Mouse (Mus musculus): ENCODE data around the gene Capn11. TPM values are rescaled to one million over a fixed set of nuclear protein-coding genes. Genes with fewer than 3 reads are reported as not detected.

The Capn11 gene
- total RNA-seq (2015; ENCODE audit: low replicate concordance) = 0.96 and 1.0 TPM in 2 replicates
- total RNA-seq (2017; ENCODE audit: low replicate concordance) = 0.94 and 0.98 TPM in 2 replicates

DNA sequence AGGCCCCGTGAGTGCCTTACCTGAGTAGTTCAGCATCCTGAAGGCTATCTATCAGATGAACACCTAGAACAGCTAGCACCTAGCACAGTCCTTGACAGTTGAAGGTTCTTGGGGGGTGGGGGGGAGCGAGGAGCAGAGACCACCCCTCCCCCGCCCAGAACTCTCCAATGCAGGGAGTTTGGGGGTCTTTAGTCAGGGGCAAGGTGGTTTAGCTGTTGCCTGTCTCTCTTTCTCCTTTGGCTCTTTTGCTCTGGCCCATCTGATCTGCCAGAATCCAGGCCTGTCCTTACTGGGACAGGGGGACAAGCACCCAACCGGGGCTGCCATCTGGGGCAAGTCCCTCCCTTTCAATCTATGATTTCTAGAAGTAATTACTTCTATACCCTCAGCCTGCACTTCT is at the start of gene Capn11:
Gene Capn11, minus strand, starts transcription at position 101 of the 400 bp plus-strand sequence.
- no peak for ATAC-seq (replicated peaks; ENCODE audit: low FRiP score, poor library complexity, severe bottlenecking)

DNA sequence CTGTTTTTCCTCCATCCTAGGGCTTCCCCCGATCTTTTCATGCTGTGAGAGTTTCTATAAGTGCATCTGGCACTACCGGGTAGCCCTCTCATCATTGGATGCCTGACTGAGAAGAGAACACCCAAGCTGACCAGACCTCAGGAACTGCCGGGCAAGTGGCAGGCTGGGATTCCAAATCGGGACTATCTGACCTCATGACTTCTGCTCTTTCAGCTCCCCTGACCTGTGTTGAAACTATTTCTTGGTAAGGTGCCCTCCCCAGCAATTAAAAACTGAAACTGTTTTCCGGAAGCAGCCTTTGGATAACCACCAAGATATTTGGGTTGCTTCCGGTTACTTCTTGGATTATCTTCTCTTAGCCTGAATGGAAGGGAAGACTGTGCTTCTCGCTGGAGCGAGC is 49.1 kb upstream of the Capn11 start:
- no peak for ATAC-seq (replicated peaks; ENCODE audit: low FRiP score, poor library complexity, severe bottlenecking)

DNA sequence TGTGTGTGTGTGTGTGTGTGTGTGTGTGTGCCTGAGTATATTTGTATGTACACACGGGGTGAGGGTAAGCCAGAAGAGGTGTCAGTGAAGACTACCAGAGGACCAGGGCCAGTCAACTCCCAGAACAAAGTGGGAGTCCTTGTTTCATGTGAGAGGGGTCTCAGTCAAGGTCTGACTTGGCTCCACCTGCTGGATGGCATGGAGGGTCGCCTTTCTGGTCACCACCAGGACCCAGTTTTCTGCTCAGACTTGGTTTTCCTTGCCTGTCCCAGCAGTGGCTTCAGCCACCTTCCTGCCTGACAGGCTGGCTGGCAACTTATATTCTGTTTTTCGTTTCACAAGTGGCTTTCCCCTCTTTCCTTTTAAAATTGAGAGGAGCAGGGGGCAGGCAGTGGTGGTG is 48.3 kb upstream of the Capn11 start:
- ATAC-seq (replicated peaks; ENCODE audit: low FRiP score, poor library complexity, severe bottlenecking) = no peak

DNA sequence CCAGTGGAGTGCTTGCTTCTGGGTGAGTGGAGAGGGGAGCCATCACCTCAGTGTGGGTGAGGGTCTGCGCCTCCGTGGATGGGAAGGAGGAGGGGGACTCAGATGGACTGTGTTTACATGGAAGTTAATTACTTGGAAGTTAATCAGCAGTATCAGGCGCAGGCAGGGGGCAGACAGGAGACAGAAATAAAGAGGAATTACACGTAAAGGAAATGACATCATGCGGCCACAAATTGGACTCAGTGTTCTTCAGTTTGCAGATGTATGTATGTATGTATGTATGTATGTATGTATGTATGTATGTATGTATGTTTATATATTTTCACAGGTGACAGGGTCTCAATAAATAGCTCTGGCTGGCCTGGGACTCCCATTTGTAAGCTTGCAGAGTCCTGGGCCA is 47.7 kb upstream of the Capn11 start:
- no peak for ATAC-seq (replicated peaks; ENCODE audit: low FRiP score, poor library complexity, severe bottlenecking)

DNA sequence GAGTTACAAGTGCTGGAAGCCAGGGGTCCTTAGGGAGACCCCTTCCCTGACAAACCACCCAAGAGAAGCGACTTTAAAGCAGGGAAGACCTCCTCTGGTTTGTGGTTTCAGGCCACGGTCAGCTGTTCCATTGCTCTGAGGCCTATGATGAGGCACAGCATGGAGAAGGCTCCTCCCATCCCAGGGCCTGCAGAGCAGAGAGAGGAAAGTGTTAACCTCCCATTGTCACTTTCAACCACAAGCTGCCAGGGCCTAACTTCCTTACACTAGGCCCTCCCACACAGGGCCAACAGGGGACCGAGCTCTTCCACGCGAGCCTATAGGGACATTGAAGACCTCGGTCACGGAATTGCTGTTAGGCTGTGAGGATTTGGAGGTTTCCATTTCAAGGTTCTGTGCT is 44.1 kb upstream of the Capn11 start:
- ATAC-seq (replicated peaks; ENCODE audit: low FRiP score, poor library complexity, severe bottlenecking) = no peak

DNA sequence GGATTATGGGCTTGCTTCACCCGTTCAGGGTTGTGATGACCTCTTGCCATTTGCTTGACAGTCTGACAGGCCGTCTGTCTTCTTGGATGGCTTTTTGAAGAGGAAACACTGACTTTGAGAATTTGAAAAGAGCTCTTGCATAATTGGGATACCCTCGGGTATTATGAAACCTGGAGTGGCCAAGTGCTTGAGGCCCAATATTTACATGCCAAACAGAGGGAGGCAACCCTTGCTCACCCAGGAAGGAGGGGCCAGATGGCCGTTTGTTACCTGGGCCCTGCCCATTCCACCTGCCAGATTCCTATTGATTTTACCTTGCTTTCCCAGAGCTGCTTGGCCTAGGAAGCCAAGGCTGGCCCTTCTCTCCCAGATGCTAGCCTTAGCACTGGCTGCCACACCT is 43.1 kb upstream of the Capn11 start:
- ATAC-seq (replicated peaks; ENCODE audit: low FRiP score, poor library complexity, severe bottlenecking) = no peak

DNA sequence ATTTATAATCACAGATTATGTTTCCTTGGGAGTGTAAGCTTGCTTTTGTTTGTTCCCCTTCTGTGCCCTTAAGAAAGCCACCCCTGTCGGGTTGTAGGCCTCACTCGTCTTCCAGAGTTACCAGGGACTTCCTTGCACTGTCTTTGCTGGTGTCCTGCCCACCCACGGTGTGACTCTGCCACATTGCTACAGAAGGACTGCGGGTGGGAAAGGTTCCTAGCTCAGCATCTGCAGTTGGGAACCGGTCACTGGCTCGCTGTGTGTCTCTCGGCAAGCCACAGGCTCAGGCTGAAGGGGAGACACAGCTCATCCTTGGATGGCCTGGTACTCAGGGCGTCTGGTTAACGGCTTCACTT is 42.1 kb upstream of the Capn11 start:
- no peak for ATAC-seq (replicated peaks; ENCODE audit: low FRiP score, poor library complexity, severe bottlenecking)

DNA sequence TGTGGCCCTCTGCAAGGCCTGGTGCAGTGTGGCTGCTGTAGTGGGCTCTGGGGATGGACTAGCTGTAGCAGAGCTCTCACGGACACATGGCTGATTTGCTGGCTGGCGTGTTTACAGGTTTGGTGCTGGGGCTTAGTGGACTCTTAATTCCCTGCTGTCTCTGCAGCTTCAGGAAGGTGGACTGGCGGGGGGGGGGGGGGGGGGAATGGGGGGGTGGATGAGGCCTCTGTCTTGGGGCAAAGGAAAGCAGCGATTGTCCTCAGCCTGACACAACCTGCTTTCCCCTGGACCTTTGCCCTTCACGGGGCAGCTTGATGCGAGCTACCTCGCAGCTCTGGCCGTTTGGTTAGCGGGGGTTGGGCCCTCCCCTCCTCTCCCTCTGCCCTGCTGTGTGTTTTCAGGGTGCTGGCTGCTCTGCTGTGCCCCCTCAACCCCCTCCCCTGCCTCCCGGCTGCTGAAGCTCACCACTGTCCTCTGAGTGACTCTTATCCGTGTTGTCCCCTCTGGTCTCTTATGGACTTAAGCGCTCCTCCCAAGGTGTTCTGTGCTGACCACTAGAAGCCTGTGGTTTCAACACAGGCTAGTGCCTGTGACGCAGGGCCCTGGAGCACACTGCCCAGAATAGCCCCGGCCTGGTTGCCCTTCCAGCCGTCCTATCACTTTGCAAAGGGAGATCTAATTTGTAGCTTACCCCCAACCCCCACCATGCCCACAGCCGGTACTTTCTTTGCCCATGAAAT is 41.5 kb upstream of the Capn11 start:
- no peak for ATAC-seq (replicated peaks; ENCODE audit: low FRiP score, poor library complexity, severe bottlenecking)

DNA sequence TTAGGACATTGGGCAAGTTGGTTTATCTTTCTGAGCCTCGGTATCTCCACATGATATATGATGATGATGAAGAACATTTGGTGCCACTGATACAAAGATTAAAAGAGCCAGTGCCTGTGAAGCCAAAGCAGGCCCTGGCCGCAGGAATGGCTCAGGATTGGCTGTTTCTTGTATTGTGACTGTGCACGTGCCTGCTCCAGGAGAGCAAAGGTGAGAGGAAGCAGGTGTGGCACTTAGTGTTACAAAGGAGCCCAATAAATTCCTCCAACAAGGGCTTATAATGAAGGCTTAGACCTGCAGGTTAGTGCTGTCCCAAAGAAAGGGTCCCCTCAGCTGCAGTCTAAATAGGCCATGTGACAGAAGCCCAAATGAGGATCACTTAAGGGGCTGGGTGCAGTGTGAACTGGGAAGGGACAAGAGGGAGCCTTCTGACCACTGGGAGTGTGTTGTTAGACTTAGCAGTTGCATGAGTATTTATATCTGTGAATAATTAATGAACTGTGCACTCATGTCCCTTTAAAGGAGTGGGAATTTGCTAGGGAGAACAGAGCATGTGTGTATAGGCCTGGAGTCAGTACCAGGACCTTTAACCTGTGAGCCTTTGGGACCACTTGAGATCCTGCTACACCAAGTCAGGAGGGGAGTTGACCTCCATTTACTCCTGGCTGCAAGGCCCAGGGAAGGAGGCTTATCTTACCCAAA is 40.1 kb upstream of the Capn11 start:
- no peak for ATAC-seq (replicated peaks; ENCODE audit: low FRiP score, poor library complexity, severe bottlenecking)

DNA sequence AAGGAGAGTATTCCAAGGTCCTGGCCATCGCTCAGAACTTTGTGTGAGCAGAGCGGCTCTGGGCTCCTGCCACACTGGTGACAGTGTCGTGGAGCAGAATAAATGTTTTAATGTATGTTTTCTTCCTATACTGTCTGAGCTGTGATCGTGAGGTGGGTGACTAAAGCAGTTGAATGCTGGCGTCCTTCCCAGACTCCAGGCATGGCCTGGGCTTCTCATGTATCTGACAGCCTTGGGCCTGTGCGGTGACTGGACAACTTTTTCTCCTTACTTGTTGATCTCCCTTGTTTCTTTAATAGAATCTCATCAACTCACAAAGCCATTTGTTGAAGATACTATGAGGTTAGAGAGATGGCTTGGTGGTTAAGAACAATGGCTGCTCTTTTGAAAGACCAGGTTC is 39.2 kb upstream of the Capn11 start:
- ATAC-seq (replicated peaks; ENCODE audit: low FRiP score, poor library complexity, severe bottlenecking) = no peak

DNA sequence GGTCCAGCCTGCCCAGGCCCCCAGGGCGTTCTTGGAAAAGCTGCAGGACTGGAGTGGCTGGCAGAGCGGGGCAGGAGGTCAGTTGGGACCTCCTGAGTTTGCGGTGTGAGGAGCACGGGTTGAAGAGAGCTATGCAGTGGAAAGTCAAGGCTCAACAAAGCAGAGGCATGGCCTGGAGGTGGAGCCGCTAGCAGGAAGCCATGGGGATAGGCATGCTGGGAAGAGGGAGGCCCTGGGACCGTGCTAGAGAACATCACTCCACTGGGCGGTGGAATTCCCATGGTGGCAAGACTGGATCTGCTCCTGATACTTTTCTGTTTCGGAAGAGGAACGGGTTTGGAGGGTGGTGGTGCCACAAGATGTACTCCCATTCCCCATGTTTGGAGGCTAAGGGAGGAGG is 37.9 kb upstream of the Capn11 start:
- no peak for ATAC-seq (replicated peaks; ENCODE audit: low FRiP score, poor library complexity, severe bottlenecking)

DNA sequence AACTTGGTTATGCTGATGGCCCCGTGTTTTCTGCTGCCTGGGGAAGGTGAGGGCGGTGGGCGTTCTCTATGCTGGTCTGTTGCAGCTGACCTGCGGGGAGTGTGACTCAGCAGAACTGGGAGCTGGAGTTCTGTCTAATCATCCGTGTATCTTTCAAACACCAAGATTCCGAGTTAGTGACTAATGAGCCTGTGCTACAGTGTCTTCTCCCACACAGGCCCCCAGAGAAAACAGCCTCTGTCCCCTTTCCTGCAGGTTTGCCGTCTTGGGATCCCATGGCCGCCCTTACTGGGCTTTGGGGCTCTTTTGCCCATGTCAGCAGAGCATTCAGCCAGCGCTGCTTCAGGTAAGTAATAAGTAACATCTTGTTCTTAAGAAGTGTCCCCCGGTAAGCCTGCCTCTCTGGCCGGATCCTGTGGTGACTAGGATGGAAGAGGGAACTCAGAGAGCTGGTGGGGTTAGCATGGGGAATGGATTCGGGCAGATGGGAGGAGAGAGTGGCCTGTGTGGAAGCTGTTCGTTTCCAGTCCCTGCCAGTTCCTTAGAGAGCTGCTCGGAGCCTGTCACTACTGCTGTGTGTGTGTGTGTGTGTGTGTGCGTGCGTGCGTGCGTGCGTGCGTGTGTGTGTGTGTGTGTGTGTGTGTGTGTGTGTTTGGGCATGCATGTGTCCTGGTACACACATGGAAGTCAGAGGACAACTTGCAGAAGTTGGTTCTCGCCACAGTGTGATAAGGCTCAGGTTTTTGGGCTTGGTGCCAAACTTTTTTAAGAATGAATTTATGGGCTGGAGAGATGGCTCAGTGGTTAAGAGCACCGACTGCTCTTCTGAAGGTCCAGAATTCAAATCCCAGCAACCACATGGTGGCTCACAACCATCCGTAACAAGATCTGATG is 36.3 kb upstream of the Capn11 start:
- ATAC-seq (replicated peaks; ENCODE audit: low FRiP score, poor library complexity, severe bottlenecking) = peak; percentile 60; the same call in 1 of the 2 replicates

DNA sequence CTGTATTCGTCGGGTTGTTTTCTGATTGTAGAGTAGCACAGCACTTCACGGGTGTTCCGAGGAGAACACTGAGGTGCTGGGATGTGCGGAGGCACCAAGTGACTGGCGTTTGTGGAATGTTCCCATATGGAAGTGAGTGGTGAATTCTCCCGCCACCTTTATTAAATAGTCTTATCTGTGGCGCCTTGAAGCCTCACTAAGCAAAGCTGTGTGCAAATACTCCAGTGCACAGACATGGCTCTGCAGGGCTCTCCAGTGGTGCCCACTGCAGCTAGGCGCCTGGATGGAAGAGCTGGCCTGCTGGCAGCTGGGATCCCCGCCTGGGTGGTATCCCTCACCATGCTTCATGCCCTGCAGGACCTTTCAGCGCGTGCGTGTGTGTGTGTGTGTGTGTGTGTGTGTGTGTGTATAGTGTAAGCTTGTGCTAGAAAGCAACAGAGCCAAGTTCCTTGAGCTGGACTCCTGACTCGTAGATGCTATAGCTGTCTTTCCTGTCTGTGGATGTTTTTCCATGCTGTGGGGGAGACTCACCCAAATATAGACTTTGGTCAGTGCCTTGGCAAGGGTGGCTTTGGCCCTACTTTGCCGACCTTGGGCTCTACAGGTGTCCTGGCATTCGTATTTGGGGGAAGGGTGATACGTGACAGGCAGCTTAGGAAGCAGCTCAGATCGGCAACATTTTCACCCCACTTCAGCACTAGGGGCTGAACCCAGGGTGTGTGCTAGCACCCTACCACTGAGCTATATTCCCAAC is 34.9 kb upstream of the Capn11 start:
- no peak for ATAC-seq (replicated peaks; ENCODE audit: low FRiP score, poor library complexity, severe bottlenecking)

DNA sequence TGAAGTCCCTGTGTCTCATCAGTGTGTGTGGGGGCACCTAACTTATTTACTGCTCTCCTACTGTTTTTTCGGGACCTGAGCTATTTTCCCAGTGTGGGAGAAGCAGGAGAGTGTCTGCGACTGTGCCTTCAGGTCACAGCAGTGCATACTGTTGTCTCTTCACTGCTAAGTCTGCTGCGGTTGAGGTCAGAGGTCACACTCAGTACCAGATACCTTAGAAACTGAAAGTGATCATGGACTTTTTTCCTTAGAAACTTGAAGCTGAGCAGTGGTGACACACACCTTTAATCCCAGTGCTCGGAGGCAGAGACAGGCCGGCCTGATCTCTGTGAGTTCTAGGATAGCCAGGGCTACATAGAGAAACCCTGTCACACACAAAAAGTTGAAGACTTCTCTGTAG is 33.0 kb upstream of the Capn11 start:
- no peak for ATAC-seq (replicated peaks; ENCODE audit: low FRiP score, poor library complexity, severe bottlenecking)

DNA sequence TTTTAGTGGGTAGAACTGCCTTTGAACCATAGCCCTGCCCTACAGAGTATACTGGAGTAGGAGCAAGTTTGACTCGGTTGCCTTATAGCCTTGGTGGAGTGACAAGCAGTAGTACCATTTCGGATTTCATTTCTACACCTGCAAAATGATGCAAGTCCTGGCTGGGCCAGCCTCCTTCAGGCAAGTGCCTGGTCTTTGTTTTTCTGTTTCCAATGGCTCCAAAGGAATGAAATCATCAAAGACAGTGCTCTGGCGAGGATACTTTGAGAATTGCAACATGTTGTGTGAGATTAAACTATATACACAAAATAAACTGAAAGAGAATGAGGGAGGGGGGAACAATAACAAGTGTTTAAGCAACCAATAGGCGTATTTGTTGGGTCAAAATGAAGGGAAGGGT is 30.9 kb upstream of the Capn11 start:
- ATAC-seq (replicated peaks; ENCODE audit: low FRiP score, poor library complexity, severe bottlenecking) = no peak

DNA sequence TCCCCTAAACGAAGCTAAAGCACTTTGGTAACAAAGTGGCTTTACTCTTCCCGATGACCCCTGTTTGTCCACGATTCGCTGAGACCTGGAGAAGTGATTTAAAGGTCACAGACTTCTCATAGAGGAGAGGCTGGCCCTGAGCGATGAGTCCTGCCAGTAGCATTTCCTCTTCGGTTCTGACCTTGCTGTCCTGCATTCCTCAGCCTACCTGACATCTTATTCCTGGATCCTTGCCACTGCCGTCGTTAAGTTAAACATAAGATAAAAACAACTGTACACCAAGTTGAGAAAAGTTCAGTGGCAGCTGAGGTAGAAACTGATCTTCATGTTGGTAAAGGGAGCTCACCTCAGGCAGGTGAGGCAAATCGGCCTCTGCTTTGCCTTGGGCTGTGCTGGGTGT is 30.0 kb upstream of the Capn11 start:
- ATAC-seq (replicated peaks; ENCODE audit: low FRiP score, poor library complexity, severe bottlenecking) = no peak

DNA sequence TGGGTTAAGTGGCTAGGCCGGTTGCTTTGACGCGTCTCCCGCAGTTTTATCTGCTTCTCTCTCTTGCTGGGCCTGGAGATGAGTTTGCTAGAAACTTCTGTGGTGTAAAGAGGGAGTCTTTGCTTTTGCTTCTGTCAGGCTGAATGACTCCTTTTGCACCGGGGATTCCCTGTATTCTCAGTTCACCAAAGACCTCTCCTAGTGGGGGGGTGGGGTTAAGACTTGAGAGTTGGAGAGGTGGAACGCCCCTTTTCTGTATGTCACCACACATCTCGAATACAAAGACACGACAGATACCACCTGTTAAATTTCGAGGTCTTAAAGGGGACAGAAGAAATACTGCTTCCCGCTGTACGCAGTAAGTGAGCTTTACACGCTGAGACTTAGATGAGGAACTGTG is 27.6 kb upstream of the Capn11 start, which contains the start of gene Tmem63b:
Gene Tmem63b, minus strand, starts transcription at position 190 of the 400 bp plus-strand sequence.
- peak; percentile 54 for ATAC-seq (replicated peaks; ENCODE audit: low FRiP score, poor library complexity, severe bottlenecking)

DNA sequence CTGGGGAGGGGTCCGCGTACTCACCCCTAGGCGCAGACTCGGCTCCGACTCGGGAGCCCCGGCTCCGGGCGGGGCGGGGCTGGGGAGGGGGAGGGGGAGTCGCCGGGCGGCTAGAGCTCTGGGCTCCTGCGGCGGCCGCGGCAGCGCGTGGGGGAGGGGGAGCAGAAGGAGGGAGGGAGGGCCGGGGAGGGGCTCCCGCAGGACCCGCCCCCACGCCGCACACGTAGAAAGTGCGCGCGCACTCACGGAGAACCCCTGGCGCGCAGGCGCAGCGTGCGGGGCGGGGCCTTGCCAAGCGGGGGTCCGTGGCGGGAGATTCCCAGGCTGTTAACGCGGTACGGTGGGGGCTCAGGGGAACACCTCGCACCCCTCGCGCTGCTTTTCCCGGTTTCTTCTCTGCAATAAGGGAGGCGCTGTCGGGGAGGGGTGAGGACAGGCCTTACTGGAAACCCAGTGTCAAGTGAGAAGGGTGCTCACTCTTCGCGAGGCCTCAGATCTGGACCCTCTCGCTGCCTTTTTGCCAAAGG is 27.0 kb upstream of the Capn11 start, which contains the start of gene Mrpl14:
Gene Mrpl14, plus strand, starts transcription at position 230 of the 527 bp plus-strand sequence.
- peak; percentile 84 for ATAC-seq (replicated peaks; ENCODE audit: low FRiP score, poor library complexity, severe bottlenecking)
